Mouse (Mus musculus): ENCODE data around the gene Aplf. TPM values are rescaled to one million over a fixed set of nuclear protein-coding genes. Genes with fewer than 3 reads are reported as not detected.

Gene Aplf
- 9.9 TPM for polyA plus RNA-seq (2017; shearing (Covaris generic))

GRCm38 (mm10) chr6:87671771-87672517 lies at the start of gene Aplf:
Aplf (minus strand) TSS chr6:87672193.

DNA sequence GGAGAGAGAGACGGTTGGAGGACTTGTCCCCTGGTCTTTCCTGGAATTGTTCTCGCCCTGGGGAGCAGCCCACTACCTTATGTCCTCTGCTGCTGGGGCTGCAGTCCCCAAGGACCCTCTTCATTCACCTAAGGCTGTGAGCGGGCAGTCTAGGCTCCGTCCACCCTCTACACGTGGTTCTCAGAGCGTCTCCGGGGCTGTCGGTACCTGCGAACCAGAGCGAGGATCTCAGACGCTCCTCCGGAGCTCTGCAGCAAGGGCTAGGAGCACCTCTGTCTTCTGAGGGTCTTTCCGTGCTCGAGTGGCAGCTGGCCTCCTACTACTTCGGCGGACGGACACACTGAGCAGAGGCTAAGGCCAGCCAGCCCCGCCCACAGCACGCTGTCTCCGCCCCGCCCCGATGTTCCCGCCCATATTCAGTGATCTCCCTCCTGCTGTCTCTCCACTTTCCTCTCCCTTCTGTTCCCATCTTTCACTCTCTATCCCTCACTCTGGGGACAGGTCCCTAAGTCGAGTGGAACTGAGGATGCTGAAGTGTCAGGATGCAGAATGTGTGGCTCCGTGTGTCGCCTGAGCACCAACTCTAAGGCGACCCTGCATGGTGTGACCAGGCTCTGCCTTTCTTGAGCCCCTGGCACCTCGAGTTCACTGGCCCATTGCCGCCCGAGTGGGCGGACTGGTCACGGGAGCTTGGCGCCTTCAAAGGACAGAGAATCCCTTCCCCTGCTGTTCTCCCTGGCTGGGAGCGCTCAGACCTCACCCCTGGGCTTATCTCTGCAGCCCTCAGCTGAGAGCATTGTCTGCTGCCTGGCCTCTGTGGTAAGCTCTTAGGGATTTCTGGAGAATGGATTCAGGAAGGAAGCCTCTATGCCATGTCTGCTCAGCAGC lies 81.4 kb downstream of the Aplf start, which contains the start of gene Prokr1:
TSS of gene Prokr1 (minus strand) at position 350 of the 888 bp plus-strand sequence.

Other genes with a start within 250 kb of the Aplf start
- not detected for gene Bmp10, start 243.2 kb downstream of the Aplf start, polyA plus RNA-seq (2017; shearing (Covaris generic))
- 162 TPM for gene Arhgap25, start 138.9 kb downstream of the Aplf start, polyA plus RNA-seq (2017; shearing (Covaris generic))
- gene Prokr1, start 81.5 kb downstream of the Aplf start, polyA plus RNA-seq (2017; shearing (Covaris generic)): 0.11 TPM
- 0.34 TPM for gene Efcc1, start 58.7 kb upstream of the Aplf start, polyA plus RNA-seq (2017; shearing (Covaris generic))
- gene Gp9, start 105.9 kb upstream of the Aplf start, polyA plus RNA-seq (2017; shearing (Covaris generic)): not detected
- 34.5 TPM for gene Rab43, start 140.0 kb upstream of the Aplf start, polyA plus RNA-seq (2017; shearing (Covaris generic))
- 12.3 TPM for gene Gm45140, start 163.6 kb upstream of the Aplf start, polyA plus RNA-seq (2017; shearing (Covaris generic))
- gene Isy1, start 166.6 kb upstream of the Aplf start, polyA plus RNA-seq (2017; shearing (Covaris generic)): 72.1 TPM
- 1,206 TPM for gene Cnbp, start 178.9 kb upstream of the Aplf start, polyA plus RNA-seq (2017; shearing (Covaris generic))
- gene Copg1, start 215.6 kb upstream of the Aplf start, polyA plus RNA-seq (2017; shearing (Covaris generic)): 154 TPM
- gene Hmces, start 241.7 kb upstream of the Aplf start, polyA plus RNA-seq (2017; shearing (Covaris generic)): 40.3 TPM

All from CD4-positive, CD25-positive, alpha-beta regulatory T cell (primary cell).